Mouse (Mus musculus) T-helper 2 cell (primary cell): Measurements from ENCODE around the gene Eif1ad.

Source experiments
- in situ Hi-C: fragments of 300-600 bp; cut with MboI, MseI; formaldehyde crosslinking; loops from one replicate; pipeline ENCODE4 v1.15.1; 2025; ENCODE audit warnings: high pct_unique_total_duplicates

The Eif1ad gene

GRCm38 (mm10) chr19:5418750-5419466, 52.4 kb downstream of the Eif1ad start:
- in situ Hi-C loops: no loop called here

GRCm38 (mm10) chr19:5419630-5420029, 53.1 kb downstream of the Eif1ad start:
- in situ Hi-C loops: no loop called here

GRCm38 (mm10) chr19:5420579-5420978, 54.0 kb downstream of the Eif1ad start:
- in situ Hi-C loops: no loop called here
